Mouse (Mus musculus) kidney, adult 11 months (tissue): ENCODE measurements around the gene Smox.

Experiments used
- DNase-seq: peaks from one replicate; pipeline ENCODE4 v3.0.0; 2022

The Smox gene

DNA sequence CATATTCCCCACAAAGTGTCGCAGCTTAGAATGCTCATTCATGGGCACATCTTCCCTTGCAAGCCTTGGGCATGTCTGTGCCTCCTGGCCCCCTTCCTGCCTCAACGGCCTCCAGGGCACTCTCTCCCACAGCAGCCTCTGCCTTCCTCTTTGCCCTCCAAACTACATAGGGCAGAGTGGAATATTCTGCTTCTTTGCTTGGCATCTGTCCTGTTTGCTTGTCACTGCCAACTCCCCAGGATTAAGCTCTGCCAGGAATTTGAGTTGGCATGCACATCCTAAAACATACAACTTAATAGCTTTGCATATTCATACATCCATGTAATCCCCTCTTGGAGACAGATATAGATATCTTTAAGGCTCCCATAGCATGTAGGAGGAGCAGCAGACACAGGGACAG is 66.6 kb downstream of the Smox start:
- no peak for DNase-seq

DNA sequence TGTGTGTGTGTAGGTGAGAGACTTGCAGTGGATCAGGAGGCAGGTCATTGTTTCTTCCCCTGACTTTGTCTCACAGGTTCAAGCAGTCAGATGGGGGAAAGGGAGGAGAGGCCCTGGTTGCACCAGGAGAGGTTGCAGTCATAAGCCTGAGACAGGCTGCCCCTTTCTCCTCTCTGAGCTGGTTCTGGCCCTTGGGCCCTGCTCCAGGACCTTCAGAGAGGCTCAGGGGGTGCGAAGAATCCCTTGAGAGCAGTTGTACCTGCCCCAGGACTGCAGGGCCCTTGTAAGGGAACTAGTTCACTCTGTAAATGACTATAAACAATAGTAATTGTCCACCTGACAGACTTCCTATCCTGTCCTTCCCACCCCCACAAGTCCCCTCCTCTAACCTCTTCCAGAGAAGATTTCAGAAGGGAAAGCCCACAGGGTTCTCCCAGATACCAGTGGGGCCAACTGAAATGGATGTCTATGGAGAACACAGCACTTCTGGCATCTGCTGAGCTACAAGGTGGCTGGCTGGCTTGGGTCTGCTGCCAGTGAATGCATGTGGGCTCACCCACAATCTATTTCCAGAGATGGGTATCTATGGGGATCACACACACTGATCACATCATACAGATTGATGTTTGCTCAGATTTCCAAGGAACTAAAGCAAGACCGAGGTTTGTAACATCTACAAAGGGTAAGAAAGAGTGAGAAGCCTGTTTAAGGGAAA is 69.1 kb downstream of the Smox start:
- no peak for DNase-seq

- no peak for DNase-seq
These were observed 70.1 kb downstream of the Smox start for GRCm38 (mm10) chr2:131561344-131561870.

DNA sequence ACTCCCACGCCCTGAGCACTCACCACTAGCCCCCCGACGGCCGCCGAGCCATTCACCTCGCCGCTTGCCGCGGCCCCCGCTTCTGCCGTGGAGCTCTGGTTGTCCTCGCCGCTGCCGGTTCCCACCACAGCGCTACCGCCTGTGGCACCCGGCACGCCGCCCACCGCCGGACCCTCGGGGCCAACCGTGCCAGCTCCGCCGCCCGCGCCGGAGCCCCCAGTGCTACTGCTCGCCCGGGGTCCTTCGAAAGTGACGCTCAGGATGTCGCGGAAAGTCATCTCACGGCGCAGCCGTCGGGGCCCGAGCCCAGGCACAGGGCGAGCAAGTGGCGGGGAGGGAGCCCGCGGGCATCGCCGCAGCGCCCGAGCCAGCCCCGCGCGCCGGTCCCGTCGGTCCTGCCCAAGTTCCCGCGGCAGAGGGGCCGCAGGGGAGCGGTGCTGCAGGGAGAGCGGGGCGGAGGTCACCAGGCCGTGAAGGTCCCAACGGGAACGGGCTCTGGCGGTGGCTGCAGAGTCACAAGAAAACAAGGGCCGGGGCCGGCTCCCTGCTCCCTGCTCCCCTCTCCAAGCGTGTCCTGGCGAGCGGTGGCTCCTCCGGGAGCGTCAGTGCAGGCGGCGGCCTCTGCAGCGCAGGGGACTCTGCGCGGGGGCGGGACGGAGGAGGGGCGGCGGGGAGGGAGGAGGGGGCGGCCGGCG is 70.7 kb downstream of the Smox start, which contains the start of gene Adra1d:
Gene Adra1d (minus strand): TSS at position 393 of the 695 bp plus-strand sequence.
- DNase-seq = no peak

GRCm38 (mm10) chr2:131562586-131563122 is 71.4 kb downstream of the Smox start:
- peak; percentile 59 for DNase-seq
